Mouse (Mus musculus) layer of hippocampus, postnatal 25 days (tissue): ENCODE data around the gene Rusc2. TPM values are rescaled to one million over a fixed set of nuclear protein-coding genes. Genes with fewer than 3 reads are reported as not detected.

Experiments used
- DNase-seq, 2 experiments: peaks; one replicate each; pipeline ENCODE4 v3.0.0; 2022; ENCODE audit warnings: mixed read lengths in 2 of 2, low spot score in 1 of 2; ENCODE audit errors: extremely low spot score in 1 of 2
- total RNA-seq, 2 experiments: library from RNA; stranded (reverse); gene quantifications; 2 replicates each; pipeline ENCODE4 v1.2.3; 2021

Gene Rusc2
- total RNA-seq, 2 experiments from 2014 or later: 122 to 123 TPM

DNA sequence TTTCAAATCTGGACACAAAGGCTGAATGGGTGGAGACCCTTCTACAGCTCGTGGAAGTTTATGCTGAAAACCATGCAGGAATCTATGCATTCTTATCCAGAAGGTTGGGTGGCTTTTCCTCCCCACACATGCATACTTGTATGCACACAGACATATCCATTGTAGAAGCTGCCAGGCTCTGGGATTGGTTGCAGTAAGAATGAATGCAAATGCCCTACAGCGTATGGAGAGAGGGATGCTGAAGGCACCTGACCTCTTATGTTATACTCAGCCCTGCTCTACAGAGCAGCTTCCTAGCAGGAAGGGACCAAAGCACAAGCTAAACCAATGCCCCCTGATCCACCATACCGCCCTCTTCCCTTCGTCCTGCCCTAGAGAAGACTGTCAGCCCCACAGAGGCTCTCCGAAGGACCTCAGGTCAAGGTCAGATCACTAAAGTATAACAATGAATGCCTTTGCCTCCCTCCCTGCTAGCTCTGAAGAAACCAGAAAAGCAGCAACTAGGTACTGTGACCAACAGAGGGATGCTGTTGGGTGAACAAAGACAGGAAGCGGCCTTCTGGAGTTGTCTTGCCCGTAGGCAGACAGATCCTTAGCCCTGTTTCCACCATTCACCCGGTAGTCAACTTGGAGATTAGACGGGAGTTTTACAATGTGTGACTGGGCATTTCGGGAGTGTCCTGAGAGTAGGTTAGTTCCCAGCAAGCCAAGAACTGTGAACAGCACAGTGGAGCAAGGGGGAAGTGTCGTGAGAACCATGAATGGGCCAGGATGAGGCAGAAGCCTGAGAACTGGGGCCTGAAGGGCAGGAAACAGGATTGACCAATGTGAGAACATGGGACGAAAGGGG, 25.5 kb downstream of the Rusc2 start:
- no peak for DNase-seq

DNA sequence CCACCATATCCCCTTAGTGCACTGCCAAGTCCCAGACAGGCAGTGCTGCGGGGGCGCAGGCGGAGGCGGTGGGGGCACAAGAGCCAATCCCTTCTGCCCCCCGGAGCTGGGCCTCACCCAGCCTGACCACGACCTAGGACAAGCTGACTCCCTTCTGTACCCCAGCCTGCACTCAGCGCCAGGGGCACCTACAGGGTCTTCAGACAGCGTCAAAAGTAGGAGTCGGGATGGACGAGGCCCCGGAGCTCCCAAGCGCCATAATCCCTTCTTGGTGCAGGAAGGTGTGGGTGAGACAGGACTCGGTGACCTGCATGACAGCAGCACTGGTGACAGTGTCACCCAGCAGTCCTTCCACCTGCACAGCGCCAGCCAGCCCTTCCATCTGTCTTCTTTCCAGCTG, 33.0 kb downstream of the Rusc2 start:
- DNase-seq: no peak

DNA sequence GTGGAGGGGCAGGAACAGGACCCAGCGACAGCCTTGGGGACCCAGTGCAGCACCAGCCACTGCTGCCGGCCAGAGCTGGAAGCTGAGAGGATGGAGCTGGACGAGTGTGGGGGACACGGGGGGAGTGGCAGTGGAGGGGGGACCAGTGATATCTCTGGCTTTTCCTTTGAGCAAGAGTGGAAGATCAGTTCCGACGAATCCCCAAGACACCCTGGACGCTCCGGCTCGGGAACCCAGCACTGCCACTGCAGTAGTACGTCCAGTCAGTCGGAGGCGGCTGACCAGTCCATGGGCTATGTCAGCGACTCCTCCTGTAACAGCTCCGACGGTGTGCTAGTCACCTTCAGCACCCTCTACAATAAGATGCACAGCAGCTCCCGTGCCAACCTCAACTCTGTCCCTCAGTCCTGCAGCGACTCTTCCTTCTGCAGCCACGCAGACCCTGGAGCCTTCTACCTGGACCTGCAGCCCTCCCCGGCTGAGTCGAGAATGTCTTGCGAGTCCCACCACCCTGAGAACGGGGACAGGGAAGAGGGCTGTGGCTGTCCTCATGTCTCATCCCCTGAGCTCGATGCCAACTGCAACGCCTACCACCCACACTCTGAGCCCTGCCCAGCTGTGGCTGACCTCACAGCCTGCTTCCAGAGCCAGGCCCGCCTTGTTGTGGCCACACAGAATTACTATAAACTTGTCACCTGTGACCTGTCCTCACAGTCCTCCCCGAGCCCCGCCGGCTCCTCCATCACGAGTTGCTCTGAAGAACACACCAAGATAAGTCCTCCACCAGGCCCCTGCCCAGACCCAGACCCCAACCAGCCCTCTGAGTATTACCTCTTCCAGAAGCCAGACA, 33.7 kb downstream of the Rusc2 start:
- no peak for DNase-seq

DNA sequence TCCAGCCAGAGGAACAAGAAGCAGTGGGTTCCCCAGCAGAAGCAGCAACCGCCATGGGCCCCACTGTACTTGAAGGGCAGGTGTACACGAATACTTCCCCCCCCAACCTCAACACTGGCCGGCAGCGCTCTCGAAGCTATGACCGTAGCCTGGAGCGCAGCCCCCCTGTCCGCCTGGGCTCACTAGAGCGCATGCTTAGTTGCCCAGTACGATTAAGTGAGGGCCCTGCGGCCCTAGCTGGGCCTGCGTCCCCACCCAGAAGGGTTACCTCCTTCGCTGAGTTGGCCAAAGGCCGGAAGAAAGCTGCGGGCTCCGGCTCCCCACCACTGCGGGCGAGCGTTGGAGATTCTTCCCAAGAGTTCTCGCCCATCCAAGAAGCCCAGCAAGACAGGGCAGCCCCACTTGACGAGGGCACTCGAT, 34.3 kb downstream of the Rusc2 start:
- DNase-seq: no peak

DNA sequence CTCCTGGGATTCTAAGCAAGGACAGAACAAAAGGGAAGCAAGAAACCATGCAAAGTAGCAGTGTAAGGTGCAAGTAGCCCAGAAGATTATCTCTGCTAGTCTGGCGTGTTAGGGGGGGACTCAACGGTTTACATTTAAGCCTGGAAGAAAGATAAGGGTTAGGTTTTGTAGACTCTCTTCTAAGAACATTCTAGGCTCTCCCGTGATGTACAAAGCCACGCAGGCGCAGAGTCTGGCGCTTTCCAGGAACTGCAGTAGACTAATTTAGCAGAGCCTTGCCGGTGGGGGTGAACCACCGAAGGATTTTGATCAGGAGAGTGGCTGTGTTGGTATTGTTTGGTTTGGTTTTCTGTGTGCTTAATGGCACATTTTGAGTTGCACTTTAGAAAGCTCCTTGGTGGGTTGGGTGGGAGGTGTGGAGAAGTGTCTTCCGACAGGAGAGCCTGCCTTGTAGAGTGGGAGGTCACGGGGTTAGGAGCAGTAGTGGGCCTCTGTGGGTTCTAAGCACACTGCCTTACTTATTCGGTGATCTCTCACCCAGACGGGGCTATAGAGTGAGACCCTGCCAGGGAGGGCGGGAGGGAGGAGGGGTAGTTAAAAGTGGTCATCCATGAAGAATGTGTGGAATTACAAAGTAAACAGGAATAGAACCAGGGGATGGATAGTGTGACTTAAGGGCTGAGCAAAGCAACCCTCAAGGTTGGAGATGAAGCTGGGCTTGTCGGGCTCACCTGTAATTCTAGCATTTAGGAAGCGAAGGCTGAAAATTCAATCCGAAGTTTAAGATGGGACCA, 35.7 kb downstream of the Rusc2 start:
- DNase-seq: no peak

DNA sequence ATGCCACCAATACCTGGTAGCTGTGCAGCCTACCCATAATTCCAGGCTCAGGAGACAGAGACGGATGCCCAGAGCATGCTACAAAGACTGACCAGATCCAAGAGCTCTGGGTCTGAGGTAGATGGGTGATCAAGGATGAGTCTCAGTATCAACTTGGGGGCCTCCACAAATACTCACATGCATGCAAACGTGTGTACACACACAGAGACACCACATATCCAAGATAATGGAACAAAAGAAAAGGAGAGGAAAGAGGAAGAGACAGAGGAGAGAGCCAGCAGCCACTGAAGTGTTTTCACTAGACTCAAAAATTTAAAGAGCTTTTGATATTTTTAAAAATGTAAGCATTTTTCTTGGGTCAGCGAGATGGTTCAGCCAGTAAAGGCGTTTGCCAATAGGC, 36.7 kb downstream of the Rusc2 start:
- no peak for DNase-seq

DNA sequence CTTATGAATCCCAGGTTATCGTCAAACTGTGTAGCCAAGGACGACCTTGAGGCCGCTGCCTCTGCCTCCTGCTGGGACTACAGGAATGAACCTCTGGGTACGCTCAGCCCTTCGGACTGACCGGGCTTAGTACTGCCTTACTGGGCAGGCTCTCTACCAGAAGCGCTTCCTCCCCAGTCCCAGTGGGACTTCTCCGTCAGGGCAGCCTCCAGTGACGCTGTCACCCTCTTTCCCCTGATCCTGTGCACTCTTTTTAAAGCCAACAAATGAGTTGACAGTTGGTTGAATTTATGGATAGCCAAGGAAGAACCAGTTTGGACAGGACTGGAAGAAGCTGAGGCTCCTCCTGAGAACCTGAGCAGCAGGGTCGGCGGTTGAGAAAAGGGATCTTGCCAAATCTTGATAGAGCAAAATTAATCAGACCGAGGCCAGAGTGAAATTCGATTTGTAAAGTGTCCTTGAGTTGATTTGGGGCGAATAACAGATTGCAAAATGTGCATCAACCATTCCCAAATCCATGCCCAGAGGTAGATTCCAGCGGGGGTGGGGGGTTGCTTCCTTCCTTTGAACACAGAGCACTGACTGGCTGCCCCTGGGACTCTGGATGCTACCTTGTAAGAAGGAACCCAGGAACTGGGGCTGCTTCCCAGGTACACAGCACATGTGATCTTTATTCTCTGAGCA, 37.3 kb downstream of the Rusc2 start:
- no peak for DNase-seq

DNA sequence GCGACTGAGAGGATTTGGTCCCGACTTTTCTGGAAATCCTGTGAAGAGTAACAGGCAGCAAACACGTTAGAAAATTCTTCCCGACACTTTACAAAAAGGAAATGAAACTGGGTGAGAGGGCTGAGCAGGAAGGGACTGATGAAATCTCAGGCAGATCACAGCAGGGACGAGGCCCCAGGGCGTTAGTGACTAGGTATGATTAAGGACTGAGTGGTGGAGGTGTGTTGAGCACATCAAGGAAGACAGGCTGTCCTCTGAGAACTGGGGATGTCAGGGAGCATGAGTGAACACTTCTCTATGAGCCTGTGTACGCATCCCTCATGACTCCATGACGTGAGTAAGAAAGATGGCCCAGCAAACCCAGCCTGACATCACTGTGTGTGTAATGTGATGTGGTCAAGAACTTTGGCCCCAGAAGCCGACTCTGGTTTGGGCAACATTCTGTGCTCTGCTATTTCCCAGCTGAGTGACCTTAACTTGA, 38.1 kb downstream of the Rusc2 start:
- no peak for DNase-seq

DNA sequence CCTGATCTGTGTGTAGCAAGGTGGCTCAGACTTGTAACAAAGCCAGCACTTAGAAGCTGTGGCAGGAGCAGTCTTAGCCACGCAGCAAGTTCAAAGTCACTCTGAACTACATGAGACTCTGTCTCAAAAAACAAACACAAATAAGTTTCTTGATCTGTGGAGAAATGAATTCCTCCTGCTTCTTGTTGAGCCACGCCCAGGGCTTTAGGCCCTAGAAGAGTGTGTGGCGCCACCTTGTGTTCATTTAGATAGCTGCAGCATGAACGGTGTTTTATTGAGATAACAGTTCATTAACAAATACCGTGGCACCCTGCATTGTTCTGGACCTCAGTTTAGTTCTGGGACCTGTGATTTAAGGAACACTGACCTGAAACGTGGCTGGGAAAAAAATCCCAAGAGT, 38.5 kb downstream of the Rusc2 start:
- peak; percentile 61 to 73 for DNase-seq

DNA sequence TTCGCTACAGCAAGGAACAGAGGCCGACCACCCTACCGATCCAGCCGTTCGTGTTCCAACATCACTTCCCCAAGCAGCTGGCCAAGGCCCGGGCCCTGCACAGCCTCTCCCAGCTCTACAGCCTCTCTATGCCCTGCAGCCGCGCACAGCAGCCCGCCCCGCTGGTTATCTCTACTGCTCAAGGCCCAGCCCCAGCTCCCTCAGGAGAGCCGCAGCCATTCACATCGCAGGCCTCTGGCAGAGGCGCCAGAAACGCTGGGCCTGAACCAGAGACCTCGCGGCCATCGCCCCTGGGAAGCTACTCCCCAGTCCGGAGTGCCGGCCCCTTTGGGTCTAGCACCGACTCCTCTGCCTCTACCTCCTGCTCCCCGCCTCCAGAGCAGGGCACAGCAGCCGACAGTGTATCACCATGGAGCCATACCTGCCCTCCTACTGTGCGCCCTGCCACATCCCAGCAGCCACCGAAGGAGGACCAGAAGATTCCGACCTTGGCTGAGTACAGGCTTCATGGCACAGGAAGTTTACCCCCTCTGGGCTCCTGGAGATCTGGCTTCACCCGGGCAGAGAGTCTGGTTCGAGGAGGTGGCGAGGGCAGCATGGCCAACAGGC, 40.0 kb downstream of the Rusc2 start:
- no peak for DNase-seq

DNA sequence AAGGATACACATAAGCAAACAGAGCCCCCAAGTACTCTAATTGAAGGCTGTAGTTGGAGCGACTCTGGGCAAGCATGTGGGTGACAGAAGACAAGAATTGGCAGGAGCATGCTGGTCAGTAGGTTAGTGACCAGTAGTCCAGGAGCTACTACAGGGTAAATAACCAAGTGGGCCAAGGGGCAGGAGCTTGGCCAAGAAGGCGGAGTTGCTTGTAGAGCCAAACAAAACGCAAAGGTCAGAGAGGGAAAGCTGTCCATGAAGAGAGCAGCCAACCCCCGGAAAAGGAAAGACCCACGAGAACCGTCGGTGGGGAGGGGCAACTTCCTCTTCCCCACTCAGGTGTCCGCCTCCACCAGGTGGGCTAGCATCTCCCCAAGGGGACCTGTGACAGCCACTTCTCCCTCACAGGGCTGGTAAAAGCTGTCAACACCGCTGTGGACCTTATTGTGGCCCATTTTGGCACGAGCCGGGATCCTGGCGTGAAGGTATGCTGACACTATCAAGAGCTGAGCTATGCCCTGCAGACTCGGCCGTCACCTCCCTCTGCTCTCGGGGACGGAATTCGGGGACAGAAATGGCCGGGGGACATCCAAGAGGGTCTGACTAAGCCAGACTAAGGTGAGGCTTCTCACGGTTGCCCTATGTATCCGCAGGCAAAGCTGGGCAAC, 41.6 kb downstream of the Rusc2 start:
- no peak for DNase-seq

DNA sequence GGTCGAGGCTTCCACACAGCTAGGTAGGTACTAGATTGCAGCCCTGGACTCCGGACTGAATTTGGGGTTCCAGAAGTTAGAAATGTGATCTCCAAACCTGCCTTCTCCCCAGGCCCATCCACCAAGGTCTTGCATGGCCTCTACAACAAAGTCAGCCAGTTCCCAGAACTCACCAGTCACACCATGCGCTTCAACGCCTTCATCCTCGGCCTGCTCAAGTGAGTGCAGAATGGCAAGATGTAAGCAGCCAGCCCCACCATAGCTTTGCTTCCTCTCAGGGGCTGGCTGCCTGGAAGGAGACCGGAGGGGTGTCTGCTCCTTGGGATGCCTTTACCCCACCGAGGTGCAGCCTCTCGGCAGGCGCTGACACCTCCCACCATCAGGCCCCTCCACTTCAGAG, 42.3 kb downstream of the Rusc2 start:
- DNase-seq: no peak

DNA sequence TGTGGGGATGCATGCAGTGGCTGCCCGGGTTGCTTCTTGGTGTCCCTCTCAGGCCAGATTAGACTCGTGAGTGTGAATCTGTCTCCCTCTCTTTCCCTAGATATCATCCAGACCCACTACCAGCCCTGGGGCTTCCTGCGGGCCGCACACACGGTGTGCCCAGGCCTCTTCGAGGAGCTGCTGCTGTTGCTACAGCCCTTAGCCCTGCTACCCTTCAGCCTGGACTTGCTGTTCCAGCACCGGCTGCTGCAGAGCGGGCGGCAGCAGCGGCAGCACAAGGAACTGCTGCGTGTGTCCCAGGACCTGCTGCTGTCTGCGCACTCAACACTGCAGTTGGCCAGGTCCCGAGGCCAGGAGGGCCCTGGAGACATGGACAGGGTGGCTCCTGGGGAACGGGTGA, 43.4 kb downstream of the Rusc2 start:
- DNase-seq: no peak

DNA sequence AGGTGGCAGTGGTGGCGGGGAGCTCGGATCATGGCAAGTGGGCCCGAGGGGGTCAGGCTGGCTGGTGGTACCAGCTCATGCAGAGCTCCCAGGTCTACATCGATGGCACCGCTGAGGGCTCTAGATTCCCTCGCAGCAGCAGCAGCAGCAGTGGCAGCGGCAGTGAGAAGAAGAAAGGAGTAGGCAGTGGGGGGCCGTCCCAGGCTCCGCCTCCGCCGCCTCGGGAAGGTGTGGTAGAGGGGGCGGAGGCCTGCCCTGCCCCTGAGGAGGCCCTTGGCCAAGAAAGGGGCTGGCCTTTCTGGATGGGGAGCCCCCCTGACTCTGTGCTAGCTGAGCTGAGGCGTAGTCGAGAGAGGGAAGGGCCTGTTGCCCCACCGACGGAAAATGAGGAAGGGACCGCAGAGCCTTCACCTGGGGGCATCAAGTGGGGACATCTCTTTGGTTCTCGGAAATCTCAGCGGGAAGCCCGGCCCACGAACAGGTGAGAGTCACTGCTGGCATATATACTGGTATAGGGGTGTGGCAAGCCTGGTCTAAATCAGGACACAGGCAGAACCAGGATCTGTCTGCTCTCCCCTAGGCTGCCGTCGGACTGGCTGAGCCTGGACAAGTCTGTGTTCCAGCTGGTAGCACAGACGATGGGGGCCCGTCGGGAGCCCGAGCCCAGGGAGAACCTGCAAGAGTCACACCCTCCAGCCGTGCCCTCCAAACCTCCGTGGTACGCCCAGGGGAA, 44.0 kb downstream of the Rusc2 start:
- DNase-seq: no peak

DNA sequence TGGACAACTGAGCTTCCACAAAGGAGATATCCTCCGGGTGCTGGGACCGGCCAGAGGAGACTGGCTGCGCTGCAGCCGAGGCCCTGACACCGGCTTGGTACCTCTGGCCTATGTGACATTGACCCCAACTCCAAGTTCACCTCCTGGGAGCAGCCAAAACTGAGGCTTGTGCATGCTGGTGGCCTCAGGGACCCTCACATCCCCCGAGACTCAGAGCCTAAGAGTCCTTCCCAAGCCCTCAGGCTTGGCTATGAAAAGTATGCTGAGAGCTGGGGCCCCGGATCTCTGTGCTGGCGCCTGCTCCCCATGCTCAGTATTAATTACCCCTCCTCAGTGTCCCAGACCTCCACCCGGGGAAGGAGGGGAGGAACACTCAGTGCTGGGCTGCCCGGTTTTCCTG, 44.7 kb downstream of the Rusc2 start:
- no peak for DNase-seq

DNA sequence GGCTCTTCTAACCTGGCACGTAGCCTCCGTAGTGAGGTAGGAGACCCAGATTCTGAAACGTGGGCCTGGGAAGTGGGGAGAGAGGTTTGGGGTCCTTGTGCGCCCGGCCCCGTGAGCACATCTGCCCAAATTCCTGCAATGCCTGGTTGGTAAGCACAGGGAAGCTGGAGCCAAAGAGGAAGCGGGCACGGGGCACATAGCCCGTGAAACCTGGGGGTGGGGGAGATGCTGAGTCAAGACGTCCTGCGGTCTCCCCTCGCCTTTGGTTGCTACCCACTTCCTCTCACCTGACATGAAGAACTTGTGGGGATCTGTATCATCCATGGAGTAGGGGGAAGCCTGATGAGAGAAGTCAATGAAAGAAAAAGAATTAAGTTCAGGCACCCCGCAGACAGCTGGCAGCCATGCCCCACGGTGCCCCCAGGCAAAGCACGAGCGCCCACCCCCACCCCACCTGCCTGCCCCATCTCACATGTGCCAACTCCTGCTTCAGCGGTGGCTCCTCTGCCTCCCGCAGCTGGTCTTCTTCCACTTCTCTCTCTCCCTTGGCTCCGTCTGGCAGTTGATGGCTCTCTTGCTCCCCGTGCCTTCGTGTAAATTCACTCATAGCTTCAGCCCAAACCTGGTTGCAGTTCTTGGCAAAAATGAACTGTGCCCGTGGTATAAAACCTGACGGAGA, 45.9 kb downstream of the Rusc2 start:
- DNase-seq: no peak

DNA sequence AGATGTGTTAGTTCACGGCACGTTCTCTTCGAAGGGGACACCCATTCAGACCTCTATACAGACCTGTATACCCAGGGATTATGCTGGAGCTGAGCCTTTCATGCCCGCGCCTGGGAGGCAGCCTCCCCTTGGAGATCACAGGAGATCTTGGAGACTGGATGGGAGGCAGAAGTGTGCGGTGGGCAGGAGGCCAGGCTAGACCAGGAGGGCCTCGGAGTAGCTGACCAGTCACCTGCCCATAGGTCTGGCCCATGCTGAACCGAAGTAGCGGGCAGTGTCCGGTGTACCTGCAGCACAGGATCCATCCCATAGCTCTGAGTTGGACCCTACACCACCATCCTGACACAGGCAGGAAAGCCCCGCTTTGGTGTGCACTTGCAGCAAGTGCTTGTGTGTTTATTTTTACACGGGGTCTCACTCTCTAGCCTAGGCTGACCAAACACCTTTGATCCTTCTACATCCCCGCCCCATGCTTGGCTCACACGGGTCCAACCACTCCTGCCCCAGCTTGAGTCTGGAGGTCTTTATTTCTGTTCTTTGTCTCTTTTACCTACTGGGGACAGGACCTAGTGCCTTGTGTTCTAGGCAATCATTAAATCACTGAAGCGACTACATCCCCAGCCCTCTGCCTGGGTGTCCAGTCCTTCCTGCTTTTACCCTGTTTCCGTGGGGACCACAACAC, 46.5 kb downstream of the Rusc2 start:
- no peak for DNase-seq
